Comparison of ENCODE assay signal across 12 mouse cellular contexts in the genomic region with DNA sequence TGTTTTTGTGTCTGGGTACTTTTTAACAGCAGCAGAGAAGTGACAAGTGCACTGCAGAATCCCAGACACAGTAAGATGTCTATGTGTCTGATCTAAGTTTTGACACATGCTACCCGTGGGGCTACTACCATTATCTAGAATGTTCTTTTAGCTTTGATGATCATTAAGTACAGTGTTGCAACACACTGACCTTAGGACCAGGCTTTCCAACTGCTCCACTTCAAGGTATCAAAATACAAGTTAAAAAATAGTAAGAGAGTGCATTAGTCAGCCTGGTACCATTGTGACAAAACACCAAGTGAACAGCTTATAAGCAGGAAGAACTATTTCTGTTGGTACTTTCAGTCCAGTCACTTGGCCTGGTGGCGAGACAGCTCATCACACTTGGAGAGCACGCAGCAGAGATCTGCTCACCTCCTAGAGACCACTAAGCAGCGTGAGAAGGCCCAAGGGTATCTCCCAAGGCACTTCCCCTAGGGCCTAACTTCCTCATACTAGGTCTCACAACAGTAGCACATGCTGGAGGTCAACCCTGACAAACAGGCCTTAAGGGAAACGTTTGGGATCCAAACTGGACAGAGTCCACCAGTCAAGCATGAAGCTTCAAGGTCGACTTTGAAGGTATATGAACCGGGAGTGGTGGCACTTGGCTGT. TPM values are rescaled to one million over a fixed set of nuclear protein-coding genes. Genes with fewer than 3 reads are reported as not detected.
A peak's percentile ranks its signal among the peaks of the same experiment; 100 is the strongest.
DNase-seq lines count a peak whose midpoint lies in the region; ATAC-seq and TF ChIP-seq lines count a peak whose summit lies in the region.
"Had no signal": no experiment of that assay in that cellular context is flagged by ENCODE, and none has a peak within 500 bp of the region (broad histone marks: within the 10 kb centered on the region; RNA-seq: fewer than 3 reads in every experiment).

No protein-coding gene starts in this region.

- peaks cover 3% of the 10 kb centered on the region; the same call in 1 of the 2 replicates for H3K4me1 ChIP-seq in heart, postnatal 0 days (ENCODE audit: control insufficient read depth, insufficient read depth)
- H3K4me1 ChIP-seq in lung, adult 2 months (ENCODE audit: control insufficient read depth, insufficient read depth, low read length): no peaks in the 10 kb centered on the region
- no peaks in the 10 kb centered on the region for H3K4me1 ChIP-seq in intestine, postnatal 0 days (replicated peaks; ENCODE audit: control insufficient read depth, insufficient read depth, low read length)

- WGBS in heart, postnatal 0 days: 48% methylated on average over 7 of the region's 7 CpGs
- WGBS in lung, adult 2 months: 63% methylated on average over 7 of the region's 7 CpGs
- 53% methylated on average over 7 of the region's 7 CpGs for WGBS in intestine, postnatal 0 days

- no peak overlapping the region for H3K9ac ChIP-seq in heart, postnatal 0 days (replicated peaks; ENCODE audit: low read depth, low read length)
- no peak overlapping the region for H3K9ac ChIP-seq in intestine, postnatal 0 days (ENCODE audit: low read depth, low read length)

- H3K9me3 ChIP-seq in heart, postnatal 0 days (replicated peaks; ENCODE audit: control insufficient read depth, low read length): no peaks in the 10 kb centered on the region
- no peaks in the 10 kb centered on the region for H3K9me3 ChIP-seq in intestine, postnatal 0 days (ENCODE audit: control insufficient read depth)

- no peak for DNase-seq in heart, postnatal 0 days (ENCODE audit: low spot score)
- DNase-seq in heart, adult 18-20 months: no peak
- DNase-seq in lung, postnatal 36 days: peak; percentile 13
- DNase-seq in lung, adult 2 months: no peak
- peak; percentile 73 for DNase-seq in splenic B cell, adult 2 months (ENCODE audit: low read depth, low spot score)
- DNase-seq in cerebellum, postnatal 14 days: no peak
- DNase-seq in left cerebral cortex, postnatal 10 days (ENCODE audit: extremely low spot score in 1 of 2, low spot score in 2 of 2): no peak
- DNase-seq: left cerebral cortex, postnatal 4 days; thymus, adult 18-20 months had no signal

- H3K4me3 ChIP-seq in heart, postnatal 0 days (ENCODE audit: low read depth, low read length): no peak overlapping the region
- no peak overlapping the region for H3K4me3 ChIP-seq in lung, adult 2 months (replicated peaks; ENCODE audit: extremely low read depth, low read depth, low read length)
- H3K4me3 ChIP-seq in intestine, postnatal 0 days (ENCODE audit: low read depth, low read length): no peak overlapping the region

- intact Hi-C loops in left cerebral cortex, postnatal 10 days (cut with DNase I): loop anchor here (10.0 kb wide), 1 partner anchor 399 kb away; no protein-coding TSS in a partner anchor

- no peak overlapping the region for H3K4me2 ChIP-seq in heart, postnatal 0 days (ENCODE audit: low read depth, low read length)
- no peak overlapping the region for H3K4me2 ChIP-seq in intestine, postnatal 0 days (replicated peaks; ENCODE audit: low read depth)

- TF ChIP-seq CTCF in heart, postnatal 0 days (IDR thresholded peaks at IDR 0.05; ENCODE audit: low read depth): no peak
- no peak for TF ChIP-seq CTCF in lung, adult 2 months (IDR thresholded peaks at IDR 0.05; ENCODE audit: insufficient read depth, low read length)
- no peak for TF ChIP-seq CTCF in intestine, postnatal 0 days (IDR thresholded peaks at IDR 0.05; ENCODE audit: low read depth)

- no peak for TF ChIP-seq EP300 in heart, postnatal 0 days (IDR thresholded peaks at IDR 0.05; ENCODE audit: low read depth)

- TF ChIP-seq POLR2A in lung, adult 2 months (IDR thresholded peaks at IDR 0.05; ENCODE audit: borderline replicate concordance, extremely low read depth, low read depth, low read length): no peak

- no peaks in the 10 kb centered on the region for H3K27me3 ChIP-seq in heart, postnatal 0 days (ENCODE audit: control insufficient read depth, insufficient read depth, low read length)
- no peaks in the 10 kb centered on the region for H3K27me3 ChIP-seq in intestine, postnatal 0 days (replicated peaks; ENCODE audit: control insufficient read depth, insufficient read depth, low read length)
- H3K27me3 ChIP-seq in splenic B cell, adult 2 months (ENCODE audit: control insufficient read depth, insufficient read depth, low read length, poor library complexity, severe bottlenecking): no peaks in the 10 kb centered on the region

- H3K27ac ChIP-seq in heart, postnatal 0 days (ENCODE audit: low read depth): peak overlapping the region; percentile 20; the same call in 1 of the 2 replicates
- H3K27ac ChIP-seq in intestine, postnatal 0 days (ENCODE audit: low read depth, low read length): peak overlapping the region; percentile 85
- H3K27ac ChIP-seq: macrophage had no signal

- H3K36me3 ChIP-seq in heart, postnatal 0 days (replicated peaks; ENCODE audit: control insufficient read depth, insufficient read depth, low read length): peaks cover 22% of the 10 kb centered on the region
- peaks cover 14% of the 10 kb centered on the region for H3K36me3 ChIP-seq in intestine, postnatal 0 days (ENCODE audit: control insufficient read depth, insufficient read depth)
- no peaks in the 10 kb centered on the region for H3K36me3 ChIP-seq in splenic B cell, adult 2 months (ENCODE audit: control insufficient read depth, insufficient read depth, low read length, poor library complexity, severe bottlenecking)

- ATAC-seq in heart, postnatal 0 days (ENCODE audit: insufficient read depth, low read depth): no peak
- peak; percentile 63 for ATAC-seq in intestine, postnatal 0 days
- ATAC-seq: inflammation-experienced regulatory T-cells, adult 6 months had no signal

RNA-seq across cellular contexts. Expression of a gene that starts 13.7 kb away (rescaled TPM):
- 3.3 TPM in 2 replicates for total RNA-seq in heart, postnatal 0 days (2014; rRNA removed; ENCODE audit: low replicate concordance)
- polyA plus RNA-seq in heart, postnatal 0 days (2015; fragmentation: Nextera tagmentation; extraction: Ambion mirVana): 0.23 and 0.60 TPM in 2 replicates
- under 1 TPM; 0.32 to 0.49 TPM for total RNA-seq in heart, adult 18-20 months (2021)
- polyA plus RNA-seq in lung, adult 2 months (2012; rRNA removed): 42.5 and 47.2 TPM in 2 replicates
- polyA plus RNA-seq in intestine, postnatal 0 days (2015; fragmentation: Nextera tagmentation; extraction: Ambion mirVana): 58.6 and 63.4 TPM in 2 replicates
- under 1 TPM; 0.30 to 0.49 TPM for total RNA-seq in left cerebral cortex, postnatal 10 days (2021)

Comparison
In these comparisons a context has a peak if more than half of its experiments do, and no peak if none do; other contexts are left out.
1. DNase-seq: peak in lung, postnatal 36 days (single experiment) and splenic B cell, adult 2 months (single experiment); none in heart, postnatal 0 days (single experiment), heart, adult 18-20 months (0 of 2), lung, adult 2 months (single experiment), cerebellum, postnatal 14 days (0 of 2) and left cerebral cortex, postnatal 10 days (0 of 2).